Mouse (Mus musculus): ENCODE results near the gene Gm14308. TPM values are rescaled to one million over a fixed set of nuclear protein-coding genes. Genes with fewer than 3 reads are reported as not detected.
"Not testable (repeated sequence)": the region's sequence is repeated elsewhere in the genome, so short reads cannot be mapped to it uniquely, and the experiment has no call there.

Gm14308 gene
- 3.5 and 4.5 TPM in 2 replicates for polyA plus RNA-seq (2012; rRNA removed)

GRCm38 (mm10) chr2:176636244-176636643 is at the start of gene Gm14308:
Gm14308 (minus strand) TSS chr2:176636344.
- not testable (repeated sequence) for H3K4me1 ChIP-seq (ENCODE audit: control insufficient read depth, insufficient read depth, low read length); H3K27ac ChIP-seq (ENCODE audit: insufficient read depth, low read depth, low read length); H3K4me3 ChIP-seq (ENCODE audit: insufficient read depth, low read depth, low read length); DNase-seq; H3K36me3 ChIP-seq (ENCODE audit: control insufficient read depth, insufficient read depth, low read length); H3K27me3 ChIP-seq (replicated peaks; ENCODE audit: control insufficient read depth, insufficient read depth, low read length)
- WGBS: no CpG with 5 or more reads among the region's 4 CpGs

- H3K4me1 ChIP-seq (ENCODE audit: control insufficient read depth, insufficient read depth, low read length); H3K36me3 ChIP-seq (ENCODE audit: control insufficient read depth, insufficient read depth, low read length); DNase-seq; H3K4me3 ChIP-seq (ENCODE audit: insufficient read depth, low read depth, low read length); H3K27me3 ChIP-seq (replicated peaks; ENCODE audit: control insufficient read depth, insufficient read depth, low read length); H3K27ac ChIP-seq (ENCODE audit: insufficient read depth, low read depth, low read length): not testable (repeated sequence)
- no CpG with 5 or more reads among the region's 6 CpGs for WGBS
Measured at GRCm38 (mm10) chr2:176670222-176670621, 34.1 kb upstream of the Gm14308 start, which contains the start of gene Zfp973. Zfp973 (plus strand) TSS chr2:176670522.

Other genes with a start within 250 kb of the Gm14308 start
- gene Gm14435, start 212.8 kb downstream of the Gm14308 start, polyA plus RNA-seq (2012; rRNA removed): 0.84 and 1.3 TPM in 2 replicates
- 1.5 and 3.3 TPM in 2 replicates for gene Gm14434, start 149.6 kb downstream of the Gm14308 start, polyA plus RNA-seq (2012; rRNA removed)
- not detected in 2 replicates for gene Zfp967, start 115.3 kb downstream of the Gm14308 start, polyA plus RNA-seq (2012; rRNA removed)
- 1.8 and 2.6 TPM in 2 replicates for gene Zfp973, start 34.2 kb upstream of the Gm14308 start, polyA plus RNA-seq (2012; rRNA removed)
- 1.6 and 3.8 TPM in 2 replicates for gene Gm14305, start 72.0 kb upstream of the Gm14308 start, polyA plus RNA-seq (2012; rRNA removed)
- gene Gm14295, start 162.3 kb upstream of the Gm14308 start, polyA plus RNA-seq (2012; rRNA removed): 2.5 and 3.5 TPM in 2 replicates
- gene Gm14408, start 194.8 kb upstream of the Gm14308 start, polyA plus RNA-seq (2012; rRNA removed): not detected in 2 replicates

All from kidney, adult 2 months (tissue).